Mouse (Mus musculus): ENCODE measurements at regions not wholly inside any gene's neighbourhood (a gene's known extent, or its start where the extent isn't known, plus 50 kb on each side); places are given as distances from the start of the nearest gene placed in this dataset.

- ChIA-PET CTCF (interaction anchor here in 2 of 4 experiments (0.6 to 1.4 kb wide), 3 partner anchors 51 to 307 kb away, joined by 3 read pairs; no protein-coding TSS in a partner anchor), POLR2A (interaction anchor here in 2 of 4 experiments (0.7 to 1.6 kb wide), 3 partner anchors 9 to 329 kb away, joined by 4 to 7 read pairs (median 4); no protein-coding TSS in a partner anchor)
These were observed 80.3 kb downstream of the Ackr3 start for GRCm38 (mm10) chr1:90283912-90284636.

- POLR2A ChIA-PET, result interaction anchor here in 1 of 4 experiments (1.6 kb wide), 1 partner anchor 10 kb away, joined by 4 read pairs; no protein-coding TSS in a partner anchor
- CTCF ChIA-PET, result interaction anchor here in 1 of 4 experiments (1.3 to 1.4 kb wide), 2 partner anchors 271 to 305 kb away, joined by 3 to 4 read pairs; no protein-coding TSS in a partner anchor
These were observed 81.5 kb downstream of the Ackr3 start for GRCm38 (mm10) chr1:90285318-90285717.

- CTCF ChIA-PET, result no interaction called here
- POLR2A ChIA-PET, result interaction anchor here in 1 of 4 experiments (1.6 kb wide), 1 partner anchor 84 kb away, joined by 7 read pairs; the partner anchor contains the start of gene Ackr3
These were observed 83.5 kb downstream of the Ackr3 start for GRCm38 (mm10) chr1:90287251-90287650.

- ChIA-PET POLR2A (interaction anchor here in 1 of 4 experiments (1.6 kb wide), 1 partner anchor 86 kb away, joined by 7 read pairs; the partner anchor contains the start of gene Ackr3), CTCF (interaction anchor here in 2 of 4 experiments (0.9 to 1.2 kb wide), 2 partner anchors 129 to 304 kb away, joined by 4 read pairs; no protein-coding TSS in a partner anchor)
These were observed 85.3 kb downstream of the Ackr3 start for GRCm38 (mm10) chr1:90288892-90289731.

GRCm38 (mm10) chr1:90289732-90290215 lies 86.0 kb downstream of the Ackr3 start:
- ChIA-PET CTCF (interaction anchor here in 2 of 4 experiments (0.9 to 1.2 kb wide), 2 partner anchors 130 to 304 kb away, joined by 4 read pairs; no protein-coding TSS in a partner anchor), POLR2A (interaction anchor here in 1 of 4 experiments (0.5 kb wide), 1 partner anchor 39 kb away, joined by 3 read pairs; no protein-coding TSS in a partner anchor)

DNA sequence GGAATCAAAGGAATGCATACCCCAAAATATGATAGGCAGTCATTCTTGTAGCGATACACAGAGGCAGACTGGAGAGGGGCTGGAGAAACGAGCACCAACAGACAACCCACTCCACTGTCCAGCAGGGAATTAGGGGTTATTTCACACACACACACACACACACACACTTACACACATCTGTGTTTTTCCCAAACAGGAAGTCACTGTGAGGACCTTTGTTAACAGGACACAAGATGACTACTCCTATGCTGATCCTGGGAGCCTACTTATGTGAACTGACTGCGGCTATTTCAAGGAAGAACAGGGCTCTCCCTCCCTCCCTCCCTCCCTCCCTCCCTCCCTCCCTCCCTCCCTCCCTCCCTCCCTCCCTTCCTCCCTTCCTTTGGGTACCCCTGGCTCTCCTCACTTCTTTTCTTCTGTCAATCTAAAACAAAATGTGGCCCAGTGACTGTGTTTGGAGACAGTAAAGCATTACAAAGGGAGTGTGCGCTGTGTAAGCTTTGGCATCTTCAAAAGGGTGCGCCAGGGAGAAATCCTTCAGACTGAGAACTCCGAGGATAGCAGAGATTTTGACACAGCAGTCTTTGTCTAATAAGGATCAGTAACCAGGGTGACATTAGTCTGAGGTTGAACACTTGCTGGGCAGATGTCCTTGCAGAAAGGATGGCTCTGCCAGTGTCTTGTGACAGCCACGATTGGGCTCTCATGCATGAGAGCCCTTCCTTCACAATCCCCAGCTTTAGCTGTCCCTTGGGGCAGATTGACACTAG lies 86.8 kb downstream of the Ackr3 start:
- CTCF ChIA-PET, result no interaction called here
- POLR2A ChIA-PET, result no interaction called here

GRCm38 (mm10) chr1:90291256-90291655 lies 87.5 kb downstream of the Ackr3 start:
- ChIA-PET CTCF (no interaction called here), POLR2A (no interaction called here)

- POLR2A ChIA-PET, result interaction anchor here in 1 of 4 experiments (0.7 kb wide), 1 partner anchor 246 kb away, joined by 4 read pairs; no protein-coding TSS in a partner anchor
- CTCF ChIA-PET, result no interaction called here
These were observed 94.0 kb downstream of the Ackr3 start for GRCm38 (mm10) chr1:90297751-90298150.

GRCm38 (mm10) chr1:90300229-90300628 lies 96.4 kb downstream of the Ackr3 start:
- ChIA-PET CTCF (no interaction called here), POLR2A (no interaction called here)

- POLR2A ChIA-PET, result no interaction called here
These were observed 100.6 kb downstream of the Ackr3 start for GRCm38 (mm10) chr1:90304331-90304730.

GRCm38 (mm10) chr1:90311016-90311415 lies 107.2 kb downstream of the Ackr3 start:
- POLR2A ChIA-PET, result no interaction called here
- CTCF ChIA-PET, result no interaction called here

More at GRCm38 (mm10) chr1:90304331-90304730, 100.6 kb downstream of the Ackr3 start:
- CTCF ChIA-PET, result interaction anchor here in 1 of 4 experiments (1.0 kb wide), 1 partner anchor 284 kb away, joined by 6 read pairs; no protein-coding TSS in a partner anchor

DNA sequence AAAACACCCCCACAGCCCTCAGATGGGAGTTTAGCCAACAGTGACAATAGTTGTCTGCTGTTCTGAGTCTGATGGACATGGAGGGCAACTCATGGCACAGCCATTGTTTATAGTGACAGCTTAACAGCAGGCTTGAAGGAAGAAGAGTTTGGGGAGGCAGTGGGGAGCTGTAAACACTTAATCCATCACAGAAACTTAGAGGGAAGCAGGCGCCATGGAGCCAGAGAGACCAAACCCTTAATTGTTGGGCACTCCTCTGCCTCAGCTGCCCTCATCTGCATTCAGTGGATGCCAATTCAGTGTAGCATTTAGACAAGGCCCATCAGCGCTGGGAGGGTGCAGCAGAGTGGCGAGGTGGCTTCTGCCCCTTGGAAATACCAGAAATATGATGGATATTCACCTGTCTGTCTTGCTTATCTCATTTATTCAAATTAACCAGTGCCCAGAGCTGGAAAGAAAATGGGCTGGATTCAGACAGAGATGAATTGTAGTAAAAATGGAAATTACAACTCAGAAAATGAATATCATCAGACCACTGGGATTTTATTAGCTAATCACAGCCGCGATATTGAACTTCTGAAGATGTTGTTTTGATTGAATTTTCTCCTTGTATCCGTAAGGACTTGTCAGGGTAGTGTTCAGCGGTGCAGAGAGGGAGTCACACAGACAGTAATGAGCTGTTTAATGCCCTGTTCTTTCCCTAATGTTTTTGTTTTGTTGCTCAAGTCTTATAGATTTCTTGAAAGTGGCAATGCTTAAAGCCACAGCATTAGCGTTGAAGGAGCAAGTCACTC lies 108.1 kb downstream of the Ackr3 start:
- ChIA-PET CTCF (no interaction called here), POLR2A (no interaction called here)

DNA sequence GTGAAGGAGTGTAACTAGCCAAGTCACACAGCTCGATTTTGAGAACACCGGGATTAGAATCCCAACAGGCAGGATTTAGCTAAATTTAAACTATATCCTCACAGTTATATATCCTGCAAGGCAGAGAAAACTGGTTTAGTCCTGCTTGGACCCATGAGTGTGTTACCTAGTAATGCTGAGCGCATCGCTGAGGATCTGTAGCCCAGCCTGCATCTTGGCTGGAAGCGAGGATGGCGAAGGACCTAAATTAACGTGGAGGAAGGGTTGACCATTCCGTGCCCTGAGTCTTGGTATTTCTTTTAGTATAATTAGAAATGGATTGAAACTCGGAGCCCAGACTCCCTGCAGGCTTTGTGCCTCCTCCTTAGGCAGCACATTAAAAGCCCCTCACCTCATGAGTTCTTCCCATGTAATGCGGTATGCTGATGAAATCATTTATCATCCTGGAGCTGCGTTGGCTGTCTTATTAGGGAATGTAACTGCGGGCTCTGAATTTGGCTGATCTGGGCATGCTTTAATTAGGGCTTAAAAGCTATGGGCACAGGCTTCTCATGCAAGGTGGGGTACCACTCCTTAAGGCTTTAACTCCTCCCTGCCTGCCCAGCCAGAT lies 110.1 kb downstream of the Ackr3 start:
- ChIA-PET POLR2A (interaction anchor here in 1 of 4 experiments (0.6 kb wide), 1 partner anchor 14 kb away, joined by 4 read pairs; no protein-coding TSS in a partner anchor), CTCF (no interaction called here)

DNA sequence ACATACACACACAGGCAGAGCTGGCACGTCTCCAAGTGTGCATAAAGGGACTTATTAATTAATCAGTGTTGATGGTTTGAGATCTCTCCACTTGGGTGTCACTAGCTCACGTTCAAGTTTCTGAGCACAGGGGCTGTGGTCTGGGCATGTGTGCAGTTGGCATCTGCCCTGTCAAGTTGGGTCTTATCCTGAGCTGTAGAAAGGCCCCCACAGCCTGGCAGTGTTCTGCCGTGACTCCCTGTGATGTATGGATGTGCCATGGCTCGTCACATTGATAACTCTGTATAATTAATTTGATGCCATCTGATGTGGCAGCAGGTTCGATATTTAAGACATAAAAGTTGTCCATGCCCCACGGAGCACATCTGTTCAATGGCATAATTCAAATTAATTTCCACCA lies 114.1 kb downstream of the Ackr3 start:
- CTCF ChIA-PET, result interaction anchor here in 1 of 4 experiments (1.0 kb wide), 1 partner anchor 275 kb away, joined by 3 read pairs; no protein-coding TSS in a partner anchor
- POLR2A ChIA-PET, result no interaction called here

GRCm38 (mm10) chr1:90318502-90318901 lies 114.7 kb downstream of the Ackr3 start:
- ChIA-PET POLR2A (interaction anchor here in 1 of 4 experiments (1.0 kb wide), 1 partner anchor 17 kb away, joined by 3 read pairs; no protein-coding TSS in a partner anchor), CTCF (no interaction called here)

- ChIA-PET CTCF (no interaction called here), POLR2A (interaction anchor here in 1 of 4 experiments (0.6 kb wide), 1 partner anchor 553 kb away, joined by 3 read pairs; no protein-coding TSS in a partner anchor)
These were observed 116.7 kb downstream of the Ackr3 start for GRCm38 (mm10) chr1:90320518-90320917.

- ChIA-PET CTCF (interaction anchor here in 1 of 4 experiments (0.8 kb wide), 1 partner anchor 269 kb away, joined by 3 read pairs; no protein-coding TSS in a partner anchor), POLR2A (no interaction called here)
These were observed 117.7 kb downstream of the Ackr3 start for GRCm38 (mm10) chr1:90321501-90321900.
